Mouse (Mus musculus) stomach, embryonic 16.5 days (tissue): Measurements from ENCODE around the gene Ddx11. TPM values are rescaled to one million over a fixed set of nuclear protein-coding genes. Genes with fewer than 3 reads are reported as not detected.

Experiments
- ATAC-seq: fragments of 200-750 bp; cut with Nextera tagmentation; 2 replicates; pipeline ENCODE4 v1.8.0; 2017; ENCODE audit warnings: moderate number of reproducible peaks, moderate TSS enrichment; ENCODE audit not compliant: insufficient read depth, low FRiP score
- H3K27ac ChIP-seq: fragments of 300-500 bp; sonication (generic); 2 replicates; pipeline ENCODE4 v1.5.1; 2014; ENCODE audit warnings: low read length
- H3K27me3 ChIP-seq: fragments of 300-500 bp; sonication (generic); 2 replicates; pipeline ENCODE4 v1.6.1; 2014; ENCODE audit warnings: low read length, control low read depth, mixed read lengths; ENCODE audit not compliant: control insufficient read depth, insufficient read depth
- H3K36me3 ChIP-seq: fragments of 300-500 bp; sonication (generic); 2 replicates; pipeline ENCODE4 v1.6.1; 2014; ENCODE audit warnings: low read length; ENCODE audit not compliant: control insufficient read depth, insufficient read depth
- H3K4me1 ChIP-seq: fragments of 300-500 bp; sonication (generic); 2 replicates; pipeline ENCODE4 v1.6.1; 2014; ENCODE audit warnings: low read length, control low read depth, mixed read lengths; ENCODE audit not compliant: control insufficient read depth, insufficient read depth
- H3K4me2 ChIP-seq: fragments of 300-500 bp; sonication (generic); 2 replicates; pipeline ENCODE4 v1.6.1; 2014; ENCODE audit warnings: low read depth, low read length, mixed read lengths
- H3K4me3 ChIP-seq: fragments of 300-500 bp; sonication (generic); replicated peaks from 2 replicates; pipeline ENCODE4 v1.5.1; 2014; ENCODE audit warnings: mild to moderate bottlenecking, low read length
- H3K9ac ChIP-seq: fragments of 300-500 bp; sonication (generic); 2 replicates; pipeline ENCODE4 v1.6.1; 2014; ENCODE audit warnings: low read length
- H3K9me3 ChIP-seq: fragments of 300-500 bp; sonication (generic); replicated peaks from 2 replicates; pipeline ENCODE4 v1.6.1; 2016; ENCODE audit warnings: low read length, control low read depth; ENCODE audit not compliant: control insufficient read depth
- WGBS: fragments of 180-500 bp; shearing (Covaris S2); extraction: QIAGEN DNeasy Blood & Tissue Kit; methylation state at CpG from one replicate; pipeline ENCODE4 v1.1.7; 2014; 5-methylcytosine and 5-hydroxymethylcytosine counted together
- polyA plus RNA-seq: library from polyadenylated mRNA; unstranded; fragments of >200 nt; fragmentation: Nextera tagmentation; extraction: Ambion mirVana; gene quantifications from 2 replicates; pipeline ENCODE4 v1.2.1, GENCODE M21; 2015

Ddx11 gene
- polyA plus RNA-seq, 1 experiment from 2014 or later: 20.1 TPM

DNA sequence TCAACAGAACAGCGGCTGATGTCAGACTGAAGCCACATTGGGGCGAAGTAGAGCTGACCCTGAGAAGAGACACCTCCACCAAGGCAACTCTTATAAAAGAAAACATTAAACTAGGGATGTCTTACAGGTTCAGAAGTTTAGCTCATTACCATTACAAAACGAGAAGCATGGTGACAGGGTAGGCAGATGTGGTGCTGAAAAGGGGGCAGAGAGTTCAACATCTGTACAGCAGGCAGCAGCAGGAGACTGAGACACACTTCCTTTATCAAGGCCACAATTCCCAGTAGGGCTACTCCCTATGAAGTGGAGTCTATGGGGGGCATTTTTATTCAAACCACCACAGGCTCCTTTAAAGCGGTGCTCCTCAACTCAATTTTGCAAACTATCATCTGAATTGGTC is 15.1 kb upstream of the Ddx11 start:
- no peak for ATAC-seq
- Histone ChIP-seq H3K27me3 (no peaks in the 10 kb centered on the region), H3K4me2 (no peak overlapping the region), H3K27ac (no peak overlapping the region), H3K9me3 (no peaks in the 10 kb centered on the region), H3K36me3 (no peaks in the 10 kb centered on the region), H3K9ac (no peak overlapping the region), H3K4me3 (no peak overlapping the region), H3K4me1 (peaks cover 12% of the 10 kb centered on the region; the same call in 1 of the 2 replicates)
- WGBS: 83% methylated on average over 4 of the region's 4 CpGs

DNA sequence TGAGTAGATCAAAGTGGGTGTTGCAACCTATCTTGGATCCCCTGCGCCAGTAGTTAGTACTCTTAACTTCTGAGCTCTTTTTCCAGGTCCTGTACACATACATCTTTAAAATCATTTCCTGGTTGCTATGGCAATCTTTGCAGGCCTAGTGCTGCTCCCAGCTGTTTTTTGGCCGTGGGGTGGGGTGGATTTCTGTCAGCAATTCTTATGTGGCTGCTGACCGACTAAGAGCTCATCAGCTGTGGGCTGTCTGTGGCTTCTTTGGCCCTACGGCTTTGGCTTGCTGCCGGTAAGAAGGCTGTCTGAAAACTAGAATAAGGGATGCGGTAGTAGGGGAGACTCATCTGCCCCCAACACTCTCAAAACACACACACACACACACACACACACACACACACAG is 12.6 kb upstream of the Ddx11 start:
- WGBS: 19% methylated on average over 6 of the region's 6 CpGs
- H3K4me2 ChIP-seq: peak overlapping the region; percentile 52
- H3K36me3 ChIP-seq: 0 out of 2 replicates have a peak, but pooled peaks cover 11% of the 10 kb centered on the region
- peak; percentile 14; the same call in 1 of the 2 replicates for ATAC-seq
- peak overlapping the region; percentile 91 for H3K9ac ChIP-seq
- peaks cover 12% of the 10 kb centered on the region; the same call in 1 of the 2 replicates for H3K4me1 ChIP-seq
- no peaks in the 10 kb centered on the region for H3K27me3 ChIP-seq
- H3K9me3 ChIP-seq: no peaks in the 10 kb centered on the region
- H3K4me3 ChIP-seq: peak overlapping the region; percentile 85
- H3K27ac ChIP-seq: peak overlapping the region; percentile 84

- Histone ChIP-seq H3K27ac (peak within 1 kb of the TSS; percentile 84), H3K9ac (peak within 1 kb of the TSS; percentile 91), H3K4me3 (peak within 1 kb of the TSS; percentile 85), H3K4me2 (peak within 1 kb of the TSS; percentile 70), H3K9me3 (no peaks in the 10 kb centered on the region), H3K4me1 (peaks cover 12% of the 10 kb centered on the region; the same call in 1 of the 2 replicates), H3K36me3 (peaks cover 17% of the 10 kb centered on the region; the same call in 1 of the 2 replicates), H3K27me3 (no peaks in the 10 kb centered on the region)
- ATAC-seq: peak; percentile 97
- WGBS: under 1% methylated on average over 41 of the region's 41 CpGs
Observed at GRCm38 (mm10) chr17:66111402-66111959, 11.8 kb upstream of the Ddx11 start, which contains the start of gene Washc1. TSS of gene Washc1 (plus strand) at chr17:66111545.

- no peak for ATAC-seq
- peak overlapping the region; percentile 85 for H3K4me3 ChIP-seq
- H3K4me1 ChIP-seq: peaks cover 12% of the 10 kb centered on the region; the same call in 1 of the 2 replicates
- H3K36me3 ChIP-seq: peaks cover 23% of the 10 kb centered on the region
- H3K27me3 ChIP-seq: no peaks in the 10 kb centered on the region
- peak overlapping the region; percentile 70 for H3K4me2 ChIP-seq
- H3K9ac ChIP-seq: peak overlapping the region; percentile 91
- WGBS: 31% methylated on average over 4 of the region's 4 CpGs
- no peak overlapping the region for H3K27ac ChIP-seq
- no peaks in the 10 kb centered on the region for H3K9me3 ChIP-seq
Observed at GRCm38 (mm10) chr17:66112166-66112565, 11.2 kb upstream of the Ddx11 start.

GRCm38 (mm10) chr17:66118991-66119390 is 4.3 kb upstream of the Ddx11 start:
- Histone ChIP-seq H3K36me3 (peaks cover 41% of the 10 kb centered on the region), H3K27ac (no peak overlapping the region), H3K4me2 (no peak overlapping the region), H3K9ac (no peak overlapping the region), H3K9me3 (no peaks in the 10 kb centered on the region), H3K4me1 (no peaks in the 10 kb centered on the region), H3K4me3 (no peak overlapping the region), H3K27me3 (no peaks in the 10 kb centered on the region)
- ATAC-seq: no peak
- WGBS: 88% methylated on average over 8 of the region's 8 CpGs

- Histone ChIP-seq H3K4me2 (no peak overlapping the region), H3K4me3 (no peak overlapping the region), H3K27me3 (no peaks in the 10 kb centered on the region), H3K27ac (no peak overlapping the region), H3K4me1 (peaks cover 11% of the 10 kb centered on the region; the same call in 1 of the 2 replicates), H3K9me3 (no peaks in the 10 kb centered on the region), H3K9ac (no peak overlapping the region), H3K36me3 (peaks cover 31% of the 10 kb centered on the region)
- WGBS: 58% methylated on average over 1 of the region's 1 CpGs
- ATAC-seq: no peak
Observed at GRCm38 (mm10) chr17:66120701-66121100, 2.6 kb upstream of the Ddx11 start.

DNA sequence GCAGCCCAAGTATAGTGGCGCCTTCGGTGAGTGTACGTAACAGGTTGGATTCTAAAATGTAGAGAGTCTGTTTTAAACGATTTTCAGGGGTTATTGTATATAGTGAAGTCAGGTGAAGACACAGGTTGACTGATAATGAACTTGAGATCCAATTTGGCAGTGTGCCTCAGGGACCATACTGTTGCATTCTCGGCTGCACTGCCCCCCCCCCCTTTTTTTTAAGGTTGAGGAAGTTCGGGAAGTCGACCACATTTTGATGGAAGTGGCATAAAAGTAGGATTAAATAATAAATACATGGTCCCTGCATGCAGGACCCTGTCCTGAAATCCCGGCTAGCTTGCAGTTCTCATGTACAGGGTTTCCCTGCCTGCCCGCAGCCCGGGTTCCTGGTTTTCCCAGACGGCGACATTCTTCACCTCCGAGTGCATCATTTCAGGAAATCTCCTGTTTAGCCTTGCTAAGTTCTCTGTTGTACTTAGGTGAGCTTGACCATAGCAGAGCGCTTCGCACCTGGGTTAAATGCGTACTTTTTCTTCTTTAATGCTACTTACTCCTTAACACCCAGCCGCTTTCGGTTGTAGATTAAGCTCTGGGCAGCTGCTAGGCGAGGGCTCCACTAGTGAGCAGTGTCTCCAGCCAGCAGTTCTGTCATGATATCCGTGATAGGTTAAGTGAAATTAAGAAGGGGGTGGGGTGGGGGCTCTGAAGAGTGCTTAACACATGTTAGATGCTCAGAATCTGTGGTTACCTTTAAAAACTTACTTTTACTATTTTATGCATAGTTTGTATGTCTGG is 693 bp downstream of the Ddx11 start:
- Histone ChIP-seq H3K27ac (peak overlapping the region; percentile 92), H3K9me3 (no peaks in the 10 kb centered on the region), H3K36me3 (peaks cover 11% of the 10 kb centered on the region; the same call in 1 of the 2 replicates), H3K4me3 (peak overlapping the region; percentile 87), H3K27me3 (no peaks in the 10 kb centered on the region), H3K9ac (peak overlapping the region; percentile 81), H3K4me2 (peak overlapping the region; percentile 75), H3K4me1 (peaks cover 11% of the 10 kb centered on the region; the same call in 1 of the 2 replicates)
- under 1% methylated on average over 20 of the region's 20 CpGs for WGBS
- peak; percentile 18; the same call in 1 of the 2 replicates for ATAC-seq

- WGBS: 77% methylated on average over 5 of the region's 5 CpGs
- no peak for ATAC-seq
- H3K27ac ChIP-seq: no peak overlapping the region
- H3K9ac ChIP-seq: no peak overlapping the region; the same call in 1 of the 2 replicates
- H3K4me2 ChIP-seq: 0 out of 2 replicates have a peak overlapping the region, but pooled peaks have one; percentile 75
- H3K27me3 ChIP-seq: no peaks in the 10 kb centered on the region
- H3K4me3 ChIP-seq: no peak overlapping the region
- H3K9me3 ChIP-seq: no peaks in the 10 kb centered on the region
- H3K4me1 ChIP-seq: peaks cover 11% of the 10 kb centered on the region; the same call in 1 of the 2 replicates
- H3K36me3 ChIP-seq: peaks cover 16% of the 10 kb centered on the region; the same call in 1 of the 2 replicates
Observed at GRCm38 (mm10) chr17:66125211-66125610, 1.9 kb downstream of the Ddx11 start.

DNA sequence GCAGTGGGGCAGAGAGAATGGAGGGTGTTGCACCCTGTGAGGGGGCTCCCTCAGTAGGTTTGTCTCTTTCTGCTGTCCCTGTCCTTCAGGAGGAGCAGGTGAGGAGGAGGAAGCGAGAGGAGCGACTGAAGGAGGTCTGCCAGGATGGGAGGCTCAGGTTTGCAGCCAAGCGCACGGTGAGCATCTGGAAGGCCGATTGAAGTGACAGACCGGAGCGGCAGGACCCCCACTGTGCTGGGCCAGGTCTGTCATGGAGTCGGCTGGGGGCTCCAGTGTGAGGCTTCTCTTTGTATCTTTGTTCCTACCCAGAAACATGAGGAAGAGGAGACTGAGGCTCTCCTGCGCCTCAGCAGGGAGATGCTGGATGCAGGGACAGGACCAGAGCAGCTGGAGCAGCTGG is 7.1 kb downstream of the Ddx11 start:
- H3K36me3 ChIP-seq: peaks cover 53% of the 10 kb centered on the region
- WGBS: 93% methylated on average over 9 of the region's 9 CpGs
- 0 out of 2 replicates have a peak, but pooled peaks cover 5% of the 10 kb centered on the region for H3K9me3 ChIP-seq

More for the DNA sequence above, 7.1 kb downstream of the Ddx11 start:
- Histone ChIP-seq H3K9ac (no peak overlapping the region), H3K27ac (no peak overlapping the region), H3K4me2 (no peak overlapping the region), H3K4me3 (no peak overlapping the region), H3K27me3 (no peaks in the 10 kb centered on the region), H3K4me1 (peaks cover 1% of the 10 kb centered on the region; the same call in 1 of the 2 replicates)
- no peak for ATAC-seq
